Mouse (Mus musculus) kidney, adult 8-10 months (tissue): ENCODE measurements at regions not wholly inside any gene's neighbourhood (a gene's known extent, or its start where the extent isn't known, plus 50 kb on each side); places are given as distances from the start of the nearest gene placed in this dataset.
"Not testable (repeated sequence)": the region's sequence is repeated elsewhere in the genome, so short reads cannot be mapped to it uniquely, and the experiment has no call there.

Source experiments
- DNase-seq, 2 experiments: peaks; one replicate each; pipeline ENCODE4 v3.0.0; 2022

- no peak for DNase-seq
These were observed 54.7 kb downstream of the Cryaa start for GRCm38 (mm10) chr17:31732176-31732880.

GRCm38 (mm10) chr17:31734521-31734920 lies 56.9 kb downstream of the Cryaa start:
- no peak for DNase-seq

GRCm38 (mm10) chr17:31736716-31737115 lies 59.1 kb downstream of the Cryaa start:
- DNase-seq: no peak

GRCm38 (mm10) chr17:31738249-31738648 lies 60.6 kb downstream of the Cryaa start:
- no peak for DNase-seq

- peak; percentile 63 to 64 for DNase-seq
These were observed 62.0 kb downstream of the Cryaa start for GRCm38 (mm10) chr17:31739586-31739985.

GRCm38 (mm10) chr17:31740059-31740458 lies 62.5 kb downstream of the Cryaa start:
- peak in 1 of 2 experiments; percentile 17 for DNase-seq

- no peak for DNase-seq
These were observed 66.0 kb downstream of the Cryaa start for GRCm38 (mm10) chr17:31743656-31744055.

GRCm38 (mm10) chr17:31746198-31747111 lies 68.8 kb downstream of the Cryaa start:
- DNase-seq: peak; percentile 47 to 52

GRCm38 (mm10) chr17:31747563-31747962 lies 70.0 kb downstream of the Cryaa start:
- DNase-seq: peak; percentile 82 to 86

GRCm38 (mm10) chr17:31748158-31748557 lies 70.6 kb downstream of the Cryaa start:
- peak; percentile 27 to 54 for DNase-seq

GRCm38 (mm10) chr17:31748971-31749370 lies 71.4 kb downstream of the Cryaa start:
- peak; percentile 29 to 48 for DNase-seq

GRCm38 (mm10) chr17:31751262-31751661 lies 73.7 kb downstream of the Cryaa start:
- peak; percentile 27 to 37 for DNase-seq

- DNase-seq: no peak
These were observed 75.7 kb downstream of the Cryaa start for GRCm38 (mm10) chr17:31753113-31753858.

GRCm38 (mm10) chr17:31753859-31754229 lies 76.2 kb downstream of the Cryaa start:
- DNase-seq: no peak

- no peak for DNase-seq
These were observed 82.9 kb downstream of the Cryaa start for GRCm38 (mm10) chr17:31760465-31760864.

GRCm38 (mm10) chr17:31763078-31763477 lies 85.5 kb downstream of the Cryaa start:
- no peak for DNase-seq

GRCm38 (mm10) chr17:31766779-31767697 lies 88.6 kb downstream of the Sik1 start:
- peak in 1 of 2 experiments; percentile 50 for DNase-seq

- DNase-seq: no peak
These were observed 83.3 kb downstream of the Sik1 start for GRCm38 (mm10) chr17:31772201-31772820.

GRCm38 (mm10) chr17:31773882-31774281 lies 81.7 kb downstream of the Sik1 start:
- DNase-seq: not testable (repeated sequence)

- DNase-seq: no peak
These were observed 80.6 kb downstream of the Sik1 start for GRCm38 (mm10) chr17:31775037-31775436.

- DNase-seq: no peak
These were observed 79.6 kb downstream of the Sik1 start for GRCm38 (mm10) chr17:31775966-31776365.
